Mouse (Mus musculus) megakaryocyte, embryonic 14.5 days (primary cell): Measurements from ENCODE around the gene Rcc2. TPM values are rescaled to one million over a fixed set of nuclear protein-coding genes. Genes with fewer than 3 reads are reported as not detected.

Source experiments
- H3K27me3 ChIP-seq: replicated peaks from 2 replicates; pipeline ENCODE3; 2012; ENCODE audit warnings: inconsistent platforms
- H3K36me3 ChIP-seq: replicated peaks from 2 replicates; pipeline ENCODE3; 2012; ENCODE audit warnings: low read length, inconsistent platforms, mixed read lengths
- H3K4me1 ChIP-seq: 2 replicates; pipeline ENCODE4 v1.6.1; 2012; ENCODE audit warnings: inconsistent platforms
- H3K4me3 ChIP-seq: replicated peaks from 2 replicates; pipeline ENCODE3; 2012; ENCODE audit warnings: moderate library complexity, mild to moderate bottlenecking, inconsistent platforms
- H3K9me3 ChIP-seq: 2 replicates; pipeline ENCODE4 v1.6.1; 2012; ENCODE audit warnings: inconsistent platforms
- FLI1 ChIP-seq: IDR thresholded peaks from 2 replicates; pipeline ENCODE4 v1.6.1; 2012; ENCODE audit warnings: low read length, inconsistent platforms, mixed read lengths
- GATA1 ChIP-seq: IDR thresholded peaks from 3 replicates; pipeline ENCODE4 v1.6.1; 2012; ENCODE audit warnings: mixed read lengths, low read length, inconsistent platforms, borderline replicate concordance
- polyA plus RNA-seq: library from polyadenylated mRNA; stranded (reverse); fragments of >175 nt; gene quantifications from 2 replicates; pipeline ENCODE4 v1.2.3, GENCODE M21; 2012; ENCODE audit warnings: low replicate concordance; ENCODE audit not compliant: insufficient read depth

Rcc2 gene
- polyA plus RNA-seq, 1 experiment: 233 TPM

DNA sequence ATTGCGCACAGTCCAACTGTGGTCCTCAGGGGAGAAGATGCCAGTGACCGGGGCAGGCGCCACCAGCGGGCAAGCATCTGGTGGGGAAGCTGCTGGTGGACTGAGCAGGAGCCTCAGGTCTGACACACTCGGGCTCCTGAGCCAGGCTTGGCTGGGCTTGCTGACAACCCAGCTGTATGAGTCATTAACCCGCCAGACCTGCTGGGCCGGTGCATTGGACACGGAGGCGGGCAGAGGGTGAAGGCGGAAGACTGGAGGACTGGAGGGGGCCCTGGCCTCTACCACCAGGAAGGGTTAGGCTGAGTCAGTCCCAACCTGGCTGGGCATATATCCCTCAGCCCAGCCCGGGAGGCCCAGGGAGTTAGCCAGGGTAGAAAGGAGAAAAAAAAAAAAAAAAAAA lies 34.6 kb upstream of the Rcc2 start, which contains the start of gene Arhgef10l:
Arhgef10l (minus strand) TSS at position 253 of the 400 bp plus-strand sequence.
- Histone ChIP-seq H3K36me3 (no peaks in the 10 kb centered on the region), H3K27me3 (peaks cover 3% of the 10 kb centered on the region), H3K4me1 (peaks cover 67% of the 10 kb centered on the region), H3K9me3 (0 out of 2 replicates have a peak, but pooled peaks cover 3% of the 10 kb centered on the region), H3K4me3 (no peak within 1 kb of the TSS)
- TF ChIP-seq GATA1 (no peak), FLI1 (no peak)

DNA sequence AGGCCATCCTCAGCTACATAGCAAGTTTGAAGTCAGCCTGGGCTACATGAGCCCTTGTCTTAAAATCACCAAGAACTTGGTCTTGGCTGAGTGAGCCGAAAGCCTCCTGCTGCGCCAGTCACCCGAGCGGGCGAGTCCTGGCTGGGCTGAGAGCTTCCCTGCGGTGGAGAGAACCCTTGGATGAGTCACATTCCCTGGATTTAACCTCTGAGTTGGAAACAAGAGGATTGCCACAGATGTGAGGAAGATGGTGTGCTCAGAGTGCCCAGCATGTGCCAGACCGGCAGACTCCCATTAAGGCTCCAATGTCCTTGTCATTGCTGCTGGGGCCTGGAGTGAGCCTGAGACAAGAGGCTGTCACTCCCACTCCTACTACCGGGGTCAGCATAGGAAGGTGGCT lies 32.5 kb upstream of the Rcc2 start:
- Histone ChIP-seq H3K9me3 (0 out of 2 replicates have a peak, but pooled peaks cover 3% of the 10 kb centered on the region), H3K27me3 (peaks cover 3% of the 10 kb centered on the region), H3K36me3 (no peaks in the 10 kb centered on the region), H3K4me1 (peaks cover 50% of the 10 kb centered on the region), H3K4me3 (no peak overlapping the region)
- TF ChIP-seq FLI1: no peak
- no peak for TF ChIP-seq GATA1

DNA sequence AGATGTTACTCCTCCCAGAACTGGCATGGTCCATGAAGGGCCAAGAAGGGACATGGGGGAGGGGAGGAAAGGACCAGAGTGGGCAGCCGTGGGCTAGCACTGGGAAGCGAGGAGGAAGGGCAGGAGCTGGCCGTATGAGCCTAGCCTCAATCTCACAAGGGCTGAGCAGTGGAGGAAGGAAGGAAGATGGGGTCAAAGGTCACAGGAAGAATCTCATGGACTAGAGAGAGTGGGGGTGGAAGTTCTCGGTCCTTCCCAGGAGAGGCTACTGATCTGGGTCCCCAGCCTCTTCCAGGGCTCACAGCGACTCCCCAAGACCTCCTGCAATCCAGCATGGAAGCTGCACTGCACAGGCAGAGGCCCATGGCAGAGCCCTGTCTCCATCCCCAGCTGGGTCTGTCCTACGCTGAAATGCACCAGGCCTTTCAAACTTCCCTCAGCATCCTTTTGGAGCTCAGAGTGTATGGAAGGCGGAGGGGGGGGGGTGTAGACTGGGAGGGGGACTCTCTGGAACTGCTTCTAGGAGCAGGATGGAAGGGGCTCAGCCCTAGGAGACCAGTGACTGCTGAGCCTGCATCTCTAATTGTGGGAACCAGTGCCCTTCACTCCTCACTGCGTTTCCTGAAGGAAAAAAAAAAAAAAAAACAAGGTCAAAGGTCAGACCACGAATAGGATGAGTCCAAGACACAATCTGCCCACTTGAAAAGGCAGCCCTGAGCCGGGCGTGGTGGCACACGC lies 26.6 kb upstream of the Rcc2 start:
- peaks cover 20% of the 10 kb centered on the region for H3K4me1 ChIP-seq
- H3K27me3 ChIP-seq: peaks cover 3% of the 10 kb centered on the region
- TF ChIP-seq FLI1 (no peak), GATA1 (no peak)
- H3K9me3 ChIP-seq: no peaks in the 10 kb centered on the region
- no peak overlapping the region for H3K4me3 ChIP-seq
- H3K36me3 ChIP-seq: no peaks in the 10 kb centered on the region

DNA sequence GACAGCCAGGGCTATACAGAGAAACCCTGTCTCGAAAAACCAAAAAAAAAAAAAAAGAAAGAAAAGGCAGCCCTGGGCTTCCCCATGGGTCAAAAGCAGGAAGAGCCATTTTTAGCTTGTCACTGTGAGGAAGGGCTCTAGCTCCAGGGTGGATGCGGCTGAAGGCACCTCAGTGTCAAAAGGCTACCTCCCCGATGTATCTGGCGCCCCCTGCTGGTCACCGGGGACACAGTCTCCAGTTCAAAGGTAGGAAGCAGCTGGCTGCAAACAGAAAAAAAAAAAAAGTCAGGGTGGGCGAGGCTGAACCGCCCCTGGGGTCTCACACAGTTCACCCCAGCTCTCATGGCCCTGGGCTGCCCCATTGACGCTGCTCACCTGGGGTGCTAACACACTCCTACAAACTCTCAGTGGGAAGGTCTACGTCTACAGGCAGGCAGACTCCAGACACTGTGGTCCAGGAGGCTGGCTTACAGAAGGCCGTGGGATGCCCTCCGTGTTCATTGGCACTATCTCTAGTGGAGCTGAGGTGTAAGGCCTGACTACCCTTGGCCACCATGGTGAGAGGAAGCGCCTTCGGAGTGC lies 25.9 kb upstream of the Rcc2 start:
- peaks cover 3% of the 10 kb centered on the region for H3K27me3 ChIP-seq
- no peaks in the 10 kb centered on the region for H3K36me3 ChIP-seq
- peaks cover 23% of the 10 kb centered on the region for H3K4me1 ChIP-seq
- TF ChIP-seq FLI1 (no peak), GATA1 (no peak)
- H3K9me3 ChIP-seq: no peaks in the 10 kb centered on the region
- no peak overlapping the region for H3K4me3 ChIP-seq

DNA sequence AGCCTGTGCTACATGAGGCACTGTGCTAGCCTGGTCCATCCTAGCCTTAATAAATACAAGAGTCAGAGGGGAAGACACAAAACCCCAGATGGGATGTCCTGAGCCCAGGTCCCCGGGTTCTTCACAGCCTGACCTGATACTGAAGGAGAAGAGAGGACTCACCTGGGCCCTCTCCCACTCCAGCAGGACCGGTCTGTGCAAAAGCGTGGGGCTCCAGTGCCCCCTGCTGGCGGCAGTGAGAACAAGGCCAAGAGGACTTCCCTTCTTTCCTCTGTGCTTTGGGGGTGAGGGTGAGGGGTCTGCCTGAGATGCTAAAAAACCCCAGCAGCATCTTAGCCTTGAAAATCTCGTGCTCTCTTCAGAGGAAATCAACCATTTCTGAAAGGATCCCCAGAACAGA lies 21.3 kb upstream of the Rcc2 start:
- peaks cover 42% of the 10 kb centered on the region for H3K4me1 ChIP-seq

DNA sequence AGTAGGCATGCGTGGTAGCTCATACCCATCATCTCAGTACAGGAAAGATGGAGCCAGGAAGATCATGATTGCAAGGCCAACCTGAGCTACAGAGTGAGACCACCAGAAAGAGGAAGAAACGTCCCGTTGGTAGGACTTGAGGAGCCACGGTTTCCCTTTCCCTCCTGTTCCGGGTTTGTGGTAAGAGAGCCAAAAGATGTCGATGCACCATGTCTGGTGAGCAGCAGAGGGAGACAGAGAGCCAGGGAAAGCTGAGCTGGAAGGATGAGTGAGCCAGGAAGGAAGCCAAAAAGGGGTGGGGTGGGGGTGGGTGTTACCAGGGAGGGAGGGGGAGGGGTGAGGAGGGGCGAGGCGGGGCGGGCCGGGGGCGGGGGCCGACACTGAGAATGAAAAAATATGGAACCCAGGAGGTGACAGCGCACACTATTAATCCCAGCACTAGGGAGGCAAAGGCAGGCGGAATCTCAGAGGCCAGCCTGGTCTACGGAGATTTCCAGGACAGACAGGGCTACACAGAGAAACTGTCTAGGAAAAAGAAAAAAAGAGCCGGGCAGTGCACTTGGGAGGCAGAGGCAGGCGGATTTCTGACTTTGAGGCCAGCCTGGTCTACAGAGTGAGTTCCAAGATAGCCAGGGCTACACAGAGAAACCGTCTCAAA lies 20.5 kb upstream of the Rcc2 start:
- Histone ChIP-seq H3K9me3 (no peaks in the 10 kb centered on the region), H3K36me3 (no peaks in the 10 kb centered on the region), H3K4me1 (peaks cover 45% of the 10 kb centered on the region), H3K27me3 (no peaks in the 10 kb centered on the region), H3K4me3 (peak overlapping the region; percentile 89)
- TF ChIP-seq GATA1 (no peak), FLI1 (no peak)

More for the DNA sequence above, 21.3 kb upstream of the Rcc2 start:
- no peak for TF ChIP-seq GATA1
- TF ChIP-seq FLI1: no peak
- H3K4me3 ChIP-seq: no peak overlapping the region
- H3K27me3 ChIP-seq: no peaks in the 10 kb centered on the region
- H3K9me3 ChIP-seq: no peaks in the 10 kb centered on the region
- no peaks in the 10 kb centered on the region for H3K36me3 ChIP-seq

DNA sequence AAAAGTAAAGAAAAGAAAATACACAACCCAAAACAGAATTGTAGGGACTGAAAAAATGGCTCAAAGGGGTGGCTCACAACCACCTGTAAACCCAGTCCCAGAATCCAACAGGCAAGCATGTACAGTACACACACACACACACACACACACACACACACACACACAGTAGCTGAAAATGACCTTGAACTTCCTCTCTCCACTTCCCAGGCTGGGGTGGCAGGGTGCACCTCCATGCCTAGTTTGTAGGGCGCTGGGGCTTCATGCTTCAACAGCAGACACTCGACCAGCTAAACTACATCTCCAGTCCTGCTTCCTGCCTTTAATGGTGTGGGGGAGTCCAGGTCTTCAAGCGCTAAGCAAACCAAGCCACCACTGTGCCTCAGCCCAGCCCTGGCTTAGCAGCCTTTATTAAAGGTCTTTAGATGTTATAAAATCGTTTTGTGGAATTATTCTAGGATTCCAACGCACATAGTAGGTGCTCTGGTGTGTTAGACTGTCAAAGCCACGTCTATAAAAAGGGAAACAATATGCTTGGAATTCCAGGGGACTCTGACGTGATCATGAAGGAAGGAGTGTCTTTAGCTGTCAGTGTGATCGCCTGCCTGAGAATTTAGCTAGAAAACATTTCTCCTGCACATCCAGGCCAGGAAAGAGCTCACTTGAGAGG lies 19.5 kb upstream of the Rcc2 start:
- H3K9me3 ChIP-seq: no peaks in the 10 kb centered on the region
- peaks cover 55% of the 10 kb centered on the region for H3K4me1 ChIP-seq
- H3K4me3 ChIP-seq: peak overlapping the region; percentile 38
- no peak for TF ChIP-seq FLI1
- TF ChIP-seq GATA1: no peak
- no peaks in the 10 kb centered on the region for H3K27me3 ChIP-seq
- no peaks in the 10 kb centered on the region for H3K36me3 ChIP-seq

DNA sequence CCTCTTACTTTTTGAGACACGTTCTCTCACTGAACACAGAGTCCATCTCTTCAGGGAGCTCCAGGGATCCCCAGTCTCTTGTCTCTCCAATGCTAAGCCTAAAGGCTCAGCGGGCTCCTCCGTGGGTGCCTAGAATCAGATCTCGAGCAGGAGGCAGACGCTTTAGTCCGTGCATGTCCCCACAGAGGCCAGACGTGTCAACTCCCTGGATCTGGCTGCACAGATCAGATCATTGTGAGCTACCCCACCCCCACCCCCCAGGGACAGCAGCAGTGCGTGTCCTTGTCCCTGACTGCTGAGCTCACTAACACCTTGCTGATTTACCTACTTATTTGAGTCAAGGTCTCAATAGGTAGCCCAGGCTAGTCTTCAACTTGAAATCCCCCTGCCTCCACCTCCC lies 16.7 kb upstream of the Rcc2 start:
- no peak for TF ChIP-seq GATA1
- no peak for TF ChIP-seq FLI1
- Histone ChIP-seq H3K36me3 (no peaks in the 10 kb centered on the region), H3K27me3 (no peaks in the 10 kb centered on the region), H3K4me1 (peaks cover 79% of the 10 kb centered on the region), H3K4me3 (peak overlapping the region; percentile 87), H3K9me3 (no peaks in the 10 kb centered on the region)

DNA sequence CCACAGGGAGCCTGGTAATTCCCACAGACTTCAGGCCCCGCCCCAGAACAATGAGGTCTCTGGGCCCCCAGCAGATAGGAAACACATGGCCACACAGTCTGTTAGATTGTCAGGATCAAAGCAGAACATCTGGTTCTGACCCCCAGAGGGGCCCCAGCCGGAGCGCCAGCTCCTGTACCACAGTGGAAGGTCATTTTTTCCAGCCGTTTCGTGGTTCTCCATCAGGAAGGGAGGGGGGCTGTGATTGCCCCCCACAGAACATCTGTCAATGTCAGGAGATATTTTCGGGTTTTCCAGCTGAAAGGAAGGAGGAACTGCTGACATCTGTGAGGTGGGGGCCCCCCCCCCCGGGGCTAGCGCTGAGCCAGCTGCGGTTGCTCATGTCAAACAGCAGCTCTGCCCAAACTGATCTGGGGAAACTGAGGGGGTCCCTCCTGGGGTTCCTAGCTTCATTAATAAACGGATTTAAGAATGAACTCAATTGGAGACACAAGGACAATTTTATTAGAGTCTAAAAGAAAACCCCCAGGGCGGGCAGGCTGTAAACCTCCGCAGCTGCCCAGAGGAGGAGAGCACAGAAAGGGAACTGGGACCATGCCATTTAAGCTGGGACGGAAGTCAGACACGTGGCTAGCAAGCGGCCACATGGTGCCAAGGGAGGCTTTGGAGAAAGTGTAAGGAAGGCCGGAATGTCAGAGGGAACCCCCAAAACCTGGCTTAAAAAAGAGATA lies 16.0 kb upstream of the Rcc2 start:
- no peaks in the 10 kb centered on the region for H3K27me3 ChIP-seq

More for the DNA sequence above, 16.0 kb upstream of the Rcc2 start:
- Histone ChIP-seq H3K4me3 (peak overlapping the region; percentile 87), H3K36me3 (no peaks in the 10 kb centered on the region), H3K4me1 (peaks cover 82% of the 10 kb centered on the region), H3K9me3 (no peaks in the 10 kb centered on the region)
- peak; percentile 39; the same call in 1 of the 3 replicates for TF ChIP-seq GATA1
- TF ChIP-seq FLI1: peak; percentile 75; the same call in 1 of the 2 replicates
